Mouse (Mus musculus): ENCODE data around the gene Wdtc1.

- TF ChIP-seq CTCF (IDR thresholded peaks at IDR 0.05; ENCODE audit: low read depth, low read length) = no peak
- no peak for TF ChIP-seq POLR2A (IDR thresholded peaks at IDR 0.05; ENCODE audit: borderline replicate concordance, low read depth, low read length)
Observed at GRCm38 (mm10) chr4:133370298-133371274, 17.3 kb upstream of the Wdtc1 start.
